Mouse (Mus musculus) heart, embryonic 11.5 days (tissue): ENCODE results near the gene Kif6. TPM values are rescaled to one million over a fixed set of nuclear protein-coding genes. Genes with fewer than 3 reads are reported as not detected.

Source experiments
- ATAC-seq: fragments of 200-750 bp; cut with Nextera tagmentation; replicated peaks from 2 replicates; pipeline ENCODE4 v1.8.0; 2017; ENCODE audit warnings: moderate library complexity; ENCODE audit not compliant: insufficient number of reproducible peaks, low FRiP score, low TSS enrichment
- H3K27ac ChIP-seq: fragments of 300-500 bp; sonication (generic); 2 replicates; pipeline ENCODE4 v1.5.1; 2014; ENCODE audit warnings: mild to moderate bottlenecking, low read depth, low read length
- H3K27me3 ChIP-seq: fragments of 300-500 bp; sonication (generic); 2 replicates; pipeline ENCODE4 v1.6.1; 2014; ENCODE audit warnings: mild to moderate bottlenecking, low read length, mixed read lengths; ENCODE audit not compliant: control insufficient read depth, insufficient read depth
- H3K36me3 ChIP-seq: fragments of 300-500 bp; sonication (generic); 2 replicates; pipeline ENCODE4 v1.6.1; 2014; ENCODE audit warnings: mild to moderate bottlenecking, low read length, moderate library complexity, mixed read lengths; ENCODE audit not compliant: control insufficient read depth, insufficient read depth
- H3K4me1 ChIP-seq: fragments of 300-500 bp; sonication (generic); 2 replicates; pipeline ENCODE4 v1.6.1; 2014; ENCODE audit warnings: low read length; ENCODE audit not compliant: control insufficient read depth, insufficient read depth
- H3K4me2 ChIP-seq: fragments of 300-500 bp; sonication (generic); 2 replicates; pipeline ENCODE4 v1.6.1; 2014; ENCODE audit warnings: mild to moderate bottlenecking, moderate library complexity
- H3K4me3 ChIP-seq: fragments of 300-500 bp; sonication (generic); 2 replicates; pipeline ENCODE4 v1.5.1; 2014; ENCODE audit warnings: low read depth, low read length
- H3K9ac ChIP-seq: fragments of 300-500 bp; sonication (generic); 2 replicates; pipeline ENCODE4 v1.6.1; 2014; ENCODE audit warnings: mild to moderate bottlenecking, low read depth, low read length, moderate library complexity
- H3K9me3 ChIP-seq: fragments of 300-500 bp; sonication (generic); replicated peaks from 2 replicates; pipeline ENCODE4 v1.6.1; 2016; ENCODE audit warnings: low read length; ENCODE audit not compliant: control insufficient read depth
- WGBS: fragments of 180-500 bp; shearing (Covaris S2); extraction: QIAGEN DNeasy Blood & Tissue Kit; methylation state at CpG from one replicate; pipeline ENCODE4 v1.1.7; 2014; ENCODE audit not compliant: insufficient replicate concordance; 5-methylcytosine and 5-hydroxymethylcytosine counted together
- polyA plus RNA-seq: library from polyadenylated mRNA; unstranded; fragments of >200 nt; fragmentation: Nextera tagmentation; extraction: Ambion mirVana; gene quantifications from 2 replicates; pipeline ENCODE4 v1.2.1, GENCODE M21; 2014

Kif6 gene
- polyA plus RNA-seq, 1 experiment from 2014 or later: 2.1 TPM

DNA sequence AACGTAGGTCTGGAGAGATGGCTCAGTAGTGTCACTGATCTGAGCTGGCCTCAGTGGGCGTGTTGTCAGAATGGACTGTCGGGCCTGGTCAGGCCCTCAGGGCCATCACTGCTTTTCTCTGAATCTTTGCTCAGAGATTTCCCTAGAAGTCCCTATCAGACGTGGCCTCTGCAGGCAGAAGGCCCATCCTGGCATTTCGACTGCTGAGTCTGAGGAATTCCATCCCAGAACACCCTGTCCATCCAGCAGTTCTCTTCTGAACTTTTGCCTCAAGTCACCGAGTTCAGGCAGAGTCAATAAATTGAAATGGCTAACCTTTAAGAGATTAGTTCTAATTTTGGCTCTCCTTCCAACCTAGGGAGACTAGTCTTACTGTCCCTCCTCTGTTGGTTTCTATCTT, 119.1 kb downstream of the Kif6 start:
- Histone ChIP-seq H3K27me3 (no peaks in the 10 kb centered on the region), H3K9me3 (no peaks in the 10 kb centered on the region; the same call in 1 of the 2 replicates), H3K4me3 (no peak overlapping the region), H3K4me1 (peaks cover 6% of the 10 kb centered on the region; the same call in 1 of the 2 replicates), H3K9ac (no peak overlapping the region), H3K27ac (no peak overlapping the region), H3K36me3 (no peaks in the 10 kb centered on the region), H3K4me2 (no peak overlapping the region)
- 63% methylated on average over 6 of the region's 6 CpGs for WGBS
- ATAC-seq: no peak

DNA sequence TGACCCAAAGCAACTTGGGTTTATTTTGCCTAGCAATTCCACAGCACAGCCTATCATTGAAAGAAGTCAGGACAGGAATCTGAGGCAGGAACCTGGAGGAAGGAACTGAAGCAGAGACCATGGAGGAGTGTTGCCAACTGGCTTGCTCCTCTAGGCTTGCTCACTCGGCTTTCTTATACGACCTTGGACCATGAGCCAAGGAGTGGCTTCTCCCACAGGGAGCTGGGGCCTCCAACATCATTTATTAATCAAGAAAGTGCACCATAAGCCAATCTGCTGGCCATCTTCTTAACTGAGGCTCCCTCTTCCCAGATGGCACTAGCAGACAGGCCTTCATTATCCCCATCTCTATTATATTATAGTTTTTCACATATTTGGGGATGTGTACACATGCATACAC, 119.8 kb downstream of the Kif6 start:
- no peaks in the 10 kb centered on the region for H3K36me3 ChIP-seq
- peaks cover 6% of the 10 kb centered on the region; the same call in 1 of the 2 replicates for H3K4me1 ChIP-seq
- H3K9ac ChIP-seq: no peak overlapping the region
- no peaks in the 10 kb centered on the region for H3K27me3 ChIP-seq
- whole genome bisulfite sequencing: 67% methylated on average over 2 of the region's 2 CpGs
- no peak overlapping the region for H3K4me3 ChIP-seq
- no peak for ATAC-seq
- H3K9me3 ChIP-seq: no peaks in the 10 kb centered on the region; the same call in 1 of the 2 replicates
- no peak overlapping the region for H3K4me2 ChIP-seq
- H3K27ac ChIP-seq: no peak overlapping the region

DNA sequence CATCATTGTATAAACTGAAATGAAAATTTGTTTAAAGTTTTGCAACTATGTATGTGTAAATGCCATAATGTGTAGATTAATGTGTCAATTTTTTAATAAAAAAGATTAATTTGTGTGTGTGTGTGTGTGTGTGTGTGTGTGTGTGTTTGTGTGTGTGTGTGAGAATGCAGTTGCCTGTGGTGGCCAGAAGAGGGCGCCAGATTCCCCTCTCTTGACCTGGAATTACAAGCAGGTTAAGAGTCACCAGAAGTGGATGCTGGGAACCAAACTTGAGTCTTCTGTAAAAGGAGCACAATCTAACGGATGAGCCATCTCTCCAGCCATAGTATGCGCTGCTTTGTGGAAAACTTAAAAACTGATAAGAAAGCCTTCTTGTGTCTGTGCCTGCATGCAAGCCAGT, 121.4 kb downstream of the Kif6 start:
- H3K27me3 ChIP-seq: no peaks in the 10 kb centered on the region
- H3K4me2 ChIP-seq: no peak overlapping the region
- no peak for ATAC-seq
- no peak overlapping the region for H3K4me3 ChIP-seq
- H3K36me3 ChIP-seq: no peaks in the 10 kb centered on the region
- 69% methylated on average over 3 of the region's 3 CpGs for WGBS
- no peak overlapping the region for H3K9ac ChIP-seq
- peaks cover 6% of the 10 kb centered on the region; the same call in 1 of the 2 replicates for H3K4me1 ChIP-seq
- no peak overlapping the region for H3K27ac ChIP-seq
- no peaks in the 10 kb centered on the region for H3K9me3 ChIP-seq

DNA sequence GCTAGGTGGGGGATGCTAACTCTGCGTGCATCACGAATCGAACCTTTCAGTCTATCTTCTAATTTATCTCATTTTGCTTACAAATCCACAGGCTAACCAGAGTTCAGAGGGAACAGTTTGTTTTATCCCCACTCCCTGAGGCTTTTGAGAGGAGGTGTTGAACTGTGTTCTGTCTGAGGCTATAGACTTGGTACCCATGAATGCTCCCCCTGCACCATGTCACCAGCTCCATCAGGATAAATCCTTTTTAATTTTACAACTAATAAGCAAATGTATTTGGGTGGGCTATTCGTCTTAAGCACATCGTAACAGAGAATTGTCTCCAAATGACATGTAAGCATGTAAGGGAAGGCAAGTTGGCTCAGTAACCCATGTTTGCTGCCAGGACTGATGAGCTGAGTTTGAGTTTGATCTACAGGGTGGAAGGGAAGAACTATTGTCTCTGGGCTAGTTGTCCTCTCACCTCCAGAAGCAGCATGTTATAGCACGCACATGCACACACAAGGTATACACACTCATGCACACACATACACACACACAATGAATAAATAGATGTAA, 122.4 kb downstream of the Kif6 start:
- Histone ChIP-seq H3K27ac (no peak overlapping the region), H3K27me3 (no peaks in the 10 kb centered on the region), H3K4me2 (no peak overlapping the region), H3K4me1 (peaks cover 6% of the 10 kb centered on the region; the same call in 1 of the 2 replicates), H3K9me3 (no peaks in the 10 kb centered on the region), H3K9ac (no peak overlapping the region), H3K36me3 (no peaks in the 10 kb centered on the region), H3K4me3 (no peak overlapping the region)
- WGBS: 85% methylated on average over 6 of the region's 6 CpGs
- no peak for ATAC-seq

DNA sequence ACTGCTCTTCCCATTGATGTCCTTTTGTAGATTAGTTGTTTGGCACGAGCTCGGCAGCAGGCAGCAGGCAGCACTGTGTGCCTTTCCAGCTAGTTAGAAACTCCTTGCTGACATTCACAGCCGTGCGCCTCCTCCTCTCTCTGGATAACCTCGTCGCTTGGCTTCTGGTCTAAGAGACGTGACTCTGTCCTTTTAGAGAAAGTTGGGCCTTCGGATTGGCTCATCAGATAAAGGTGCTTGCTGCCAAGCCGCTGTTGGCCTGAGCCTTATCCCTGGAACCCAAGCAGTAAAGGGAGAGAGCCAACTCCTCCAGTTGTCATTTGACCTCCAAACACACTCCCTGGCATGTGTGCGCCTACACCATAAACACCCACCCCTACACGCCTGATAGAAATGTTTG, 123.4 kb downstream of the Kif6 start:
- no peak for ATAC-seq
- Histone ChIP-seq H3K9ac (no peak overlapping the region), H3K4me2 (no peak overlapping the region), H3K4me3 (no peak overlapping the region), H3K9me3 (no peaks in the 10 kb centered on the region), H3K36me3 (no peaks in the 10 kb centered on the region), H3K4me1 (peaks cover 6% of the 10 kb centered on the region; the same call in 1 of the 2 replicates), H3K27ac (no peak overlapping the region), H3K27me3 (no peaks in the 10 kb centered on the region)
- WGBS: 51% methylated on average over 11 of the region's 11 CpGs

DNA sequence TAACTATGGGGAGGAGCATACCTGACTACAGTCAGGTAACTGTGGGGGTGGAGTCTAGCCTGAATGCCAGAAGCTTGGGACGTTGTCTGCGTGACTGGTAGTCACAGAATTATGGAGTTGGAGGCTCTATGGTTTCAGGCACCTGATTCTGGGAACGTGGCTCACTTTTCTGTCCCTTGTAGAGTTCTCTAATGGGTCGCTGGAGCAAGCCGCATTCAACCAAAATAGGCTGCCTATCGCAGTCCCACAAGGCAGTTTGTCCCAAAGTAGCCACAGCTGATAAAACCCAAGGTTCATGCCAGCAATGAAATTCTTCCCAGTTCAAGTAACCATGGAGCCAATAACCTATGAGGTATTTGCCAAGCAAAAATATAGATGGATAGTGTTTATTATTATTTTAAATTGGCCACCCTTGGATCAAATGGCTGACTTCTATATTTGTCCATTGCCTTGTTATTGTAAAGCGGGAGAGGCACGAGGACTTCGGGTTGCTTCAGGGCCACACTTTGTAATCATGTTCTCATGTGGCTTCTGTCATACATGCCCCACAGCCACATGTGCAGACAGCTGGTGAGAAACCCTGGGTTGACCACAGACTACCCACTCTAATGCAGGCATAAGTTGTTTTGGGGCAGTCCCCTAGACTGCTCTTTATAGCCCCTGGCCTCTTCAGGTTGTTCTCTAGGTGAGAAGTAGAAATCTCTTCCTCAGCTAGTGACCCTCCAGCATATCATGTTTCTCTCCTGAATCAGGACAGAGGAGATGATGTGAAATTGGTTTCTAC, 125.2 kb downstream of the Kif6 start:
- H3K4me3 ChIP-seq: no peak overlapping the region
- H3K27ac ChIP-seq: no peak overlapping the region
- WGBS: 76% methylated on average over 9 of the region's 9 CpGs
- H3K36me3 ChIP-seq: no peaks in the 10 kb centered on the region
- H3K9me3 ChIP-seq: no peaks in the 10 kb centered on the region
- ATAC-seq: no peak
- H3K4me1 ChIP-seq: peaks cover 6% of the 10 kb centered on the region; the same call in 1 of the 2 replicates
- H3K27me3 ChIP-seq: no peaks in the 10 kb centered on the region
- H3K9ac ChIP-seq: no peak overlapping the region
- no peak overlapping the region for H3K4me2 ChIP-seq

DNA sequence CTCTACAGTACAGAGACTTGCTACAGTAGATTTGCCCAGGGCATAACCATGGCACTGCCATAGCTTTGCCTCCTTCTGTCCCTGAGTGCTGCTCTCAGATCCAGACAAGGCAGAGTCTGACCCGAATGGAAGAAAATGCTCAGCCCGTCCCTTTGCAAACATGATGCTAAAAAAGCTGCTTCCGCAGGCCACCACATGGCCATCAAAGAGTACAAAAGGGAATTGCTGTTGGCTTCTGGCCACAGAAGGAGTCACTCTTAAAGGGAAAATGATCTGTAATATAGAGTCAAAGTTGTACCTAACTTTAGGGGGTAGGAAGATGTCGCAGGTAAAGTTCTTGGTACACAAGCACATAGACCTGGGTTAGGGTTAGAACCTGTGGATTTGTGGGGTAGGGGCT, 126.2 kb downstream of the Kif6 start:
- 85% methylated on average over 4 of the region's 4 CpGs for WGBS
- H3K36me3 ChIP-seq: no peaks in the 10 kb centered on the region
- no peak overlapping the region for H3K4me2 ChIP-seq

DNA sequence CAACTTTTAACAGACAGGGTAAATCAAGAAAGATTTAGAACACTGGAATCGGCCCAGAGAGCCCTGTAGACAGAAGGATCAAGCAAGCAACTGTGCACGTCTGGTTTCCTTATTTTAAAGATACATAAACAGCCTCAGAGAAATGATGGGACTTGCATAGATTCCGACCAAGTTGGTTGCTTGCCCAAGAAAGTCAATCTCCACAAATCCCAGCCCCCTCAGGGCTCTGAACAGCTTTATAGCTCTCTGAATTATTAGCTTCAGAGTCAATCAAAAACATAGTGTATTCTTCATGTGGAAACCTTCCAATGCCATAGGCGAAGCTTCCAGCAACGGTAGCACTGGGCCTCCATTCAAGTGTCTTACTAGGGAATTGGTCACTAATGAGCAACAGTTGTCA, 127.0 kb downstream of the Kif6 start:
- H3K9ac ChIP-seq: no peak overlapping the region
- ATAC-seq: no peak
- WGBS: 82% methylated on average over 5 of the region's 5 CpGs
- H3K4me3 ChIP-seq: no peak overlapping the region
- no peak overlapping the region for H3K4me2 ChIP-seq
- H3K9me3 ChIP-seq: no peaks in the 10 kb centered on the region
- H3K36me3 ChIP-seq: no peaks in the 10 kb centered on the region
- peaks cover 6% of the 10 kb centered on the region; the same call in 1 of the 2 replicates for H3K4me1 ChIP-seq
- H3K27ac ChIP-seq: no peak overlapping the region
- H3K27me3 ChIP-seq: no peaks in the 10 kb centered on the region

More for the DNA sequence above, 126.2 kb downstream of the Kif6 start:
- Histone ChIP-seq H3K9me3 (no peaks in the 10 kb centered on the region), H3K4me3 (no peak overlapping the region), H3K4me1 (peaks cover 6% of the 10 kb centered on the region; the same call in 1 of the 2 replicates), H3K27me3 (no peaks in the 10 kb centered on the region), H3K27ac (no peak overlapping the region), H3K9ac (no peak overlapping the region)
- no peak for ATAC-seq
